Mouse (Mus musculus) gastrocnemius, adult 2 months (tissue): ENCODE measurements around the gene Ttc13. TPM values are rescaled to one million over a fixed set of nuclear protein-coding genes. Genes with fewer than 3 reads are reported as not detected.

Experiments used
- DNase-seq: peaks from one replicate; pipeline ENCODE4 v3.0.0; 2022
- H3K27ac ChIP-seq: fragments of 200-600 bp; 2 replicates; pipeline ENCODE4 v1.8.1; 2022; ENCODE audit warnings: mild to moderate bottlenecking
- H3K4me3 ChIP-seq: fragments of 200-600 bp; 2 replicates; pipeline ENCODE4 v1.8.1; 2022; ENCODE audit warnings: mild to moderate bottlenecking, moderate library complexity
- CTCF ChIP-seq: fragments of 200-600 bp; IDR thresholded peaks from 2 replicates; pipeline ENCODE4 v1.8.1; 2022; ENCODE audit warnings: antibody characterized with exemption, mild to moderate bottlenecking, moderate library complexity
- intact Hi-C: fragments of 180-260 bp; cut with DNase I; formaldehyde crosslinking; loops from one replicate; pipeline ENCODE4 v1.15.1; 2025
- total RNA-seq, 2 experiments: library from RNA; stranded (reverse); gene quantifications; 2 replicates each; pipeline ENCODE4 v1.2.3; 2021

The Ttc13 gene
- total RNA-seq, 2 experiments from 2014 or later, result 19.3 to 20.8 TPM

- H3K4me3 ChIP-seq, result peak overlapping the region; percentile 96
- intact Hi-C loops, result loop anchor here (2.0 to 5.0 kb wide), 2 partner anchors 19 to 37 kb away; no protein-coding TSS in a partner anchor
- H3K27ac ChIP-seq, result peak overlapping the region; percentile 88
- no peak for TF ChIP-seq CTCF
- no peak for DNase-seq
Measured at GRCm38 (mm10) chr8:124663874-124664230, 57.9 kb downstream of the Ttc13 start.

- Histone ChIP-seq H3K4me3 (peak within 1 kb of the TSS; percentile 96), H3K27ac (peak within 1 kb of the TSS; percentile 88)
- DNase-seq, result peak; percentile 94
- peak; percentile 34; the same call in 1 of the 2 replicates for TF ChIP-seq CTCF
- intact Hi-C loops, result loop anchor here (2.0 to 5.0 kb wide), 2 partner anchors 18 to 36 kb away; no protein-coding TSS in a partner anchor
Measured at GRCm38 (mm10) chr8:124663112-124663873, 58.5 kb downstream of the Ttc13 start, which contains the start of gene 2310022B05Rik. 2310022B05Rik (minus strand) TSS chr8:124663369.

- no peak for DNase-seq
- H3K4me3 ChIP-seq, result peak overlapping the region; percentile 96
- intact Hi-C loops, result loop anchor here (2.0 to 5.0 kb wide), 2 partner anchors 18 to 35 kb away; no protein-coding TSS in a partner anchor
- peak overlapping the region; percentile 88 for H3K27ac ChIP-seq
- TF ChIP-seq CTCF, result no peak
Measured at GRCm38 (mm10) chr8:124662446-124663111, 59.2 kb downstream of the Ttc13 start.

- peak overlapping the region; percentile 88 for H3K27ac ChIP-seq
- intact Hi-C loops, result loop anchor here (2.0 to 5.0 kb wide), 2 partner anchors 17 to 34 kb away; no protein-coding TSS in a partner anchor
- peak overlapping the region; percentile 96 for H3K4me3 ChIP-seq
- no peak for TF ChIP-seq CTCF
- DNase-seq, result no peak
Measured at GRCm38 (mm10) chr8:124661781-124662180, 60.0 kb downstream of the Ttc13 start.

- TF ChIP-seq CTCF, result no peak
- DNase-seq, result peak; percentile 72
- intact Hi-C loops, result no loop called here
- H3K4me3 ChIP-seq, result no peak overlapping the region
- H3K27ac ChIP-seq, result peak overlapping the region; percentile 51; the same call in 1 of the 2 replicates
Measured at GRCm38 (mm10) chr8:124658415-124658814, 63.4 kb downstream of the Ttc13 start.

GRCm38 (mm10) chr8:124657961-124658360, 63.8 kb downstream of the Ttc13 start:
- H3K27ac ChIP-seq, result peak overlapping the region; percentile 51
- intact Hi-C loops, result no loop called here
- no peak for TF ChIP-seq CTCF
- DNase-seq, result no peak
- no peak overlapping the region for H3K4me3 ChIP-seq

- peak overlapping the region; percentile 13 for H3K4me3 ChIP-seq
- peak overlapping the region; percentile 69 for H3K27ac ChIP-seq
- no peak for DNase-seq
- TF ChIP-seq CTCF, result no peak
- intact Hi-C loops, result no loop called here
Measured at GRCm38 (mm10) chr8:124653568-124654475, 68.0 kb downstream of the Ttc13 start.

- intact Hi-C loops, result no loop called here
- Histone ChIP-seq H3K4me3 (no peak overlapping the region), H3K27ac (peak overlapping the region; percentile 69)
- no peak for DNase-seq
- TF ChIP-seq CTCF, result no peak
Measured at GRCm38 (mm10) chr8:124652546-124652945, 69.2 kb downstream of the Ttc13 start.

- H3K27ac ChIP-seq, result peak overlapping the region; percentile 74
- no peak overlapping the region for H3K4me3 ChIP-seq
- DNase-seq, result peak; percentile 49
- no peak for TF ChIP-seq CTCF
- intact Hi-C loops, result no loop called here
Measured at GRCm38 (mm10) chr8:124651776-124652175, 70.0 kb downstream of the Ttc13 start.

- no peak overlapping the region for H3K4me3 ChIP-seq
- intact Hi-C loops, result no loop called here
- H3K27ac ChIP-seq, result no peak overlapping the region
Measured at GRCm38 (mm10) chr8:124648311-124648710, 73.5 kb downstream of the Ttc13 start.

GRCm38 (mm10) chr8:124643540-124644339, 78.0 kb downstream of the Ttc13 start:
- peak overlapping the region; percentile 40 for H3K4me3 ChIP-seq

More at GRCm38 (mm10) chr8:124648311-124648710, 73.5 kb downstream of the Ttc13 start:
- no peak for DNase-seq
- TF ChIP-seq CTCF, result no peak

More at GRCm38 (mm10) chr8:124643540-124644339, 78.0 kb downstream of the Ttc13 start:
- peak; percentile 62 for DNase-seq
- no peak for TF ChIP-seq CTCF
- intact Hi-C loops, result loop anchor here (2.0 kb wide), 1 partner anchor 19 kb away; the partner anchor contains the start of gene 2310022B05Rik
- H3K27ac ChIP-seq, result peak overlapping the region; percentile 85
